Mouse (Mus musculus): ENCODE results near the gene Nup210l. TPM values are rescaled to one million over a fixed set of nuclear protein-coding genes. Genes with fewer than 3 reads are reported as not detected.

Gene Nup210l
- polyA plus RNA-seq, 1 experiment from 2014 or later = 0.22 TPM

DNA sequence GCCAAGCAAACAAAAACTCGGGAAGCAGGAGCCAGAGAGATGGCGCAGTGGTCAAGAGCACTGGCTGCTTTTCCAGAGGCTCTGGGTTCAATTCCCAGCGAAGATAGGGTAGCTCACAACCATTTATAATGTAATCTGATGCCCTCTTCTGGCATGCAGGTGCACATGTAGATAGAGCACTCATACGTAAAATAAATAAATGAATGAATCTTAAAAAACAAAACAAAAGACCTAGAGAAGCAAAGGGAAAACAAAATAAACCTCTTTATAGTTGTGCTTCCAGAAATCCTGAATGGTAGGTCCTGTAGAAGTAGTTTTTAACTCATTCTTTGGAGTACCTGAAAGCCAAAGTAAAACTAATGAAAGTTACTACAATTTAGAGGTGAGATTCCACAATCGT, 25.7 kb upstream of the Nup210l start:
- ATAC-seq = no peak
- H3K4me3 ChIP-seq (replicated peaks; ENCODE audit: low read length) = no peak overlapping the region
- no peak overlapping the region for H3K9ac ChIP-seq (replicated peaks; ENCODE audit: low read depth, low read length)
- no peaks in the 10 kb centered on the region for H3K36me3 ChIP-seq (ENCODE audit: control insufficient read depth, insufficient read depth)
- no peaks in the 10 kb centered on the region for H3K9me3 ChIP-seq (ENCODE audit: control insufficient read depth, low read length)
- H3K27me3 ChIP-seq (replicated peaks; ENCODE audit: control insufficient read depth, insufficient read depth, low read length) = no peaks in the 10 kb centered on the region
- 58% methylated on average over 5 of the region's 5 CpGs for whole genome bisulfite sequencing
- no peak overlapping the region for H3K4me2 ChIP-seq (ENCODE audit: low read length)
- peaks cover 36% of the 10 kb centered on the region for H3K4me1 ChIP-seq (replicated peaks; ENCODE audit: control insufficient read depth, insufficient read depth, low read length)
- H3K27ac ChIP-seq (ENCODE audit: low read length) = no peak overlapping the region

DNA sequence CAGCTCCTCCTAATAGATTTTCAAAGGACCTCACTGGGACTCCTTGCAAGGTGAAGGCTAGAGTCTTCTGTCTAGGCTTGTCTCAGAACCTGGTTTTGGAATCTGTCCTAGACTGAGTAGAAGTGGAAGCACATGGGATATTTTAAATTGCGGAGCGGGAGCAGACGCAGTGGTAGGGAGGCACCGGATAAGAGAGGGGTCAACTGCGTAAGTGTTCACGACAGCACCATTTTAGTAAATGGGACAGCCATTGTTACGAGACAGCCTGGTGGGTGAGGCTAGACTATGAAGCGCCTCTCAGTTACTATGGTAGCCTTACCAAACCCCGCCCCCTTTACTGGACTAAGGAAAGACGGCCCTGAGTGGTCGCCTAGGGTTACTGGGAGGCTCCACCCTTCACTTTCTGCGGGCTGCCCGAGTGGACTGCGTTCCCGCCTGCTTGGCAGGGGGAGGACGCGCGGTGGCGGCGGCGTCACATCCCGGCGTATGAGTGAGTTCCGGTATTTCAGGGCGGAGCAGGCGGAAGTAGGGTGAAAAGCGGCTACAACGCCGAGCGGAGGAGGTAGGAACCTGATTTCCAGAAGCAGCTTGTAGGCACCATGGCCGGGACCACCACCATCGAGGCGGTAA, 24.7 kb upstream of the Nup210l start:
- H3K4me2 ChIP-seq (ENCODE audit: low read length) = peak overlapping the region; percentile 94
- peaks cover 46% of the 10 kb centered on the region for H3K4me1 ChIP-seq (replicated peaks; ENCODE audit: control insufficient read depth, insufficient read depth, low read length)
- H3K27me3 ChIP-seq (replicated peaks; ENCODE audit: control insufficient read depth, insufficient read depth, low read length) = no peaks in the 10 kb centered on the region
- no peaks in the 10 kb centered on the region for H3K9me3 ChIP-seq (ENCODE audit: control insufficient read depth, low read length)
- peak overlapping the region; percentile 89 for H3K9ac ChIP-seq (replicated peaks; ENCODE audit: low read depth, low read length)
- peak overlapping the region; percentile 95 for H3K27ac ChIP-seq (ENCODE audit: low read length)
- no peaks in the 10 kb centered on the region for H3K36me3 ChIP-seq (ENCODE audit: control insufficient read depth, insufficient read depth)
- H3K4me3 ChIP-seq (replicated peaks; ENCODE audit: low read length) = peak overlapping the region; percentile 92
- peak; percentile 94 for ATAC-seq
- 0% methylated on average over 31 of the region's 33 CpGs for WGBS

DNA sequence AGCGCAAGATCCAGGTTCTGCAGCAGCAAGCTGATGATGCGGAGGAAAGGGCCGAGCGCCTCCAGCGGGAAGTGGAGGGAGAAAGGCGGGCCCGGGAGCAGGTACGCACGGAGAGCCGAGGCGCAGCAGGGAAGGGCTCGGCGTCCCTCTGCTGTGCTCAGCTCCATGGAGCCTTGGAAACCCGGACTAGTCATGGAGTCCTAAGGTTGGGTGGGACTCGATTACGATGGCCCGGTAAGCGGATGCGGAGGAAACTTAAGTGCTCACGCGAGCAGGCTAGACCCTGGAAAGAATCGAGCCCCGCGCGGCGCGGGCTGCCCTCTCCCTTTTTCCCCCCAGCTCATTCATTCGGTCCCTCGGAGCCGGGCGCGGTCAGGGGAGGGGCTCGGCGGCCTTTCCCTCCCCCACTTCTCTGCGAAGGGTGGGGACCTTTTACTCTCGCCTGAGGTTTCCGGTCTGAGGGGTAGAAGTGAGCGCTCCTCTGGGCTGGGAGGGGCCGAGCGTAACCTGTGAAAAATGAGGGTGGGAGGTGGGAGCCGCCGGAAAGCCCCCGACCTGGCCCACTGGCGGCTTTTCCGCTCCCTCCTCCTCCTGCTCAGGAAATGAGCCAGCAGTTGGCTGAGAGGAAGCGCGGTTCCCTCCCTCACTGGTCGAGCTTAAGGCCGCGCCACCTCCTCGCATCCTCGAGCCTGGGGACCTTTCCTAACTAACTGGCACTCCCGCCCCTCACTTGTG, 24.0 kb upstream of the Nup210l start:
- peak; percentile 68 for ATAC-seq
- Histone ChIP-seq H3K9me3 (ENCODE audit: control insufficient read depth, low read length) (no peaks in the 10 kb centered on the region), H3K9ac (replicated peaks; ENCODE audit: low read depth, low read length) (peak overlapping the region; percentile 89), H3K27me3 (replicated peaks; ENCODE audit: control insufficient read depth, insufficient read depth, low read length) (no peaks in the 10 kb centered on the region), H3K4me1 (replicated peaks; ENCODE audit: control insufficient read depth, insufficient read depth, low read length) (peaks cover 51% of the 10 kb centered on the region), H3K4me2 (ENCODE audit: low read length) (peak overlapping the region; percentile 94), H3K4me3 (replicated peaks; ENCODE audit: low read length) (peak overlapping the region; percentile 92), H3K27ac (ENCODE audit: low read length) (peak overlapping the region; percentile 95), H3K36me3 (ENCODE audit: control insufficient read depth, insufficient read depth) (no peaks in the 10 kb centered on the region)
- WGBS = under 1% methylated on average over 52 of the region's 53 CpGs

DNA sequence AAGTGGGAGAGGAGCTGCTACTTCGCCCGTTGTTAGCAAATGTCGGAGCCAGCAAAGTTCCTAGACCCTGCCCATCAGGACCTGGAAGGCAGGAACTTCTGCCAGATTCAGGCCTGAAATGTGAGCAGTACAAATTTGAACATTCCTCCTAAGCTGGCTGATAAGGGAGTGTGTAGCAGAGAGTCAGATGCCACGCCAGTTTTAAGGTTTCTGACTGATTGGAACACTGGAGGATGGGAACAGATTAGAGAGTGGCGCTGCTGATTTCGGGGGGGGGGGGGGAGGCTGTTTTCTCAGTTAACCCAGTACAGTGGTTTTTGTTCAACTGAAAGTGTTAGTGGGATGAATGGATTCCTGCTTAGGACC, 23.5 kb upstream of the Nup210l start:
- Histone ChIP-seq H3K27ac (ENCODE audit: low read length) (peak overlapping the region; percentile 95), H3K36me3 (ENCODE audit: control insufficient read depth, insufficient read depth) (no peaks in the 10 kb centered on the region), H3K27me3 (replicated peaks; ENCODE audit: control insufficient read depth, insufficient read depth, low read length) (no peaks in the 10 kb centered on the region), H3K4me3 (replicated peaks; ENCODE audit: low read length) (peak overlapping the region; percentile 92), H3K9me3 (ENCODE audit: control insufficient read depth, low read length) (no peaks in the 10 kb centered on the region), H3K4me1 (replicated peaks; ENCODE audit: control insufficient read depth, insufficient read depth, low read length) (peaks cover 53% of the 10 kb centered on the region), H3K4me2 (ENCODE audit: low read length) (peak overlapping the region; percentile 94), H3K9ac (replicated peaks; ENCODE audit: low read depth, low read length) (peak overlapping the region; percentile 89)
- 3% methylated on average over 6 of the region's 6 CpGs for WGBS
- ATAC-seq = no peak

DNA sequence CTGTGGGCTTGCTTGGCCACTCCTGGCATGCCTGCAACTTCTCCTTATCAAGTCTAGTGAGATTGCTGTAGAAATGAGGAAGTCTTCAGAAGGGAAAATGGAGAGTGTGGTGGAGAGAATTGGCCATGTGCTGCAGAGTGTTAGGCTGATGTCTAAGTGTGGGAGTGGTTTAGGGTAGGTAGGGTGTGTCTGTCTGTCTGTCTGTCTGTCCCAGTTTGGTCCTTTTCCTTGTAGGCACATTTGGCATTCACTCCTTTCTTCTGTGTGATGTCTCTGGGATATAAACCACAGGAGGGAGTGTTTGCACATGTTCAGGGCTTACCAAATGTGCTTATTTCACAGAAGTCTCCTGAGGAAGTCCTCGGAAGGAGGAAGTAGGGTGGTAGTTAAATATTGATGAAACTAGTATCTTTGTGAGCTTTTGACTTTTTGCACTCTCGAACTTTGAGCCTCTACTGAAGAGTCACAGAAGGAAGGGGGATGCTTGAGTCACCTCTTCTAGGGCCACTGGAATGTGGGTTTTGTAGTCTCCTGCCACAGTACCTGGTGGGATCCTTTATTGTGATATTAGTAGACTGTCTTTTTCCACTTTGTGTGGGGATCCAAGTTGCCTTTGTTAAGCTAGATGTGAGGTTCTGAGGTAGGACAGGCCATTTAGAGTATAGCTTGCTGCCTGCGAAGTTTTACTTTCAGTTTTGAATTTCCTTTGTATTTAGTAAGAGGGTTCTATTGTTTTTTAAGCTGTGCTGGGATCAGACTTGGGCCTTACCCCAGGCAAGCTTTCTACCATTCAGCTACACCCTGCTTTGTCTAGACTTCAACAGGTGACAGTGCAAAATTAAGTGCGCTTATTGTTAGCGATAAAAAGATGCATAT, 22.3 kb upstream of the Nup210l start:
- no peak overlapping the region for H3K27ac ChIP-seq (ENCODE audit: low read length)
- no peak for ATAC-seq
- peaks cover 53% of the 10 kb centered on the region for H3K4me1 ChIP-seq (replicated peaks; ENCODE audit: control insufficient read depth, insufficient read depth, low read length)
- H3K27me3 ChIP-seq (replicated peaks; ENCODE audit: control insufficient read depth, insufficient read depth, low read length) = no peaks in the 10 kb centered on the region
- H3K9me3 ChIP-seq (ENCODE audit: control insufficient read depth, low read length) = no peaks in the 10 kb centered on the region
- H3K4me2 ChIP-seq (ENCODE audit: low read length) = peak overlapping the region; percentile 94
- H3K4me3 ChIP-seq (replicated peaks; ENCODE audit: low read length) = no peak overlapping the region
- WGBS = 80% methylated on average over 5 of the region's 5 CpGs
- no peaks in the 10 kb centered on the region for H3K36me3 ChIP-seq (ENCODE audit: control insufficient read depth, insufficient read depth)
- H3K9ac ChIP-seq (replicated peaks; ENCODE audit: low read depth, low read length) = no peak overlapping the region

DNA sequence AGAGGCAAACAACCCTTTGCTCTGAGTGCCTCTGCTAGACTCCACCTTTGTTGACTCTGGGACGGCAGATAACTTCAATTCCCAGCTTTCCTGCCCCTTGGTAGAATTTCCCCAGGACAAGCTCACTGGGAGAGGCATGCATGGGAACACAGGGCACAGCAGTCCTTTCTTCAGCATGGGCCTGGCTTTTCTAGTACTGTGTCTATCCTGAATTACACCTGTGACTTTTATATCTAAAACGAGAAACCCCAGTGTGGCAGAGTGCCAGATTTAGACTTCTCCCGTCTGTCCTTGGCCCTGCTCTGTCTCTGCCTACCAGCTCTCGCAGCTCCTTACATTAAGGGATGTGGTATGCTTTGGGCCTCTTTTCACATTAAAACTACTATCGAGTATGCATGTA, 20.9 kb upstream of the Nup210l start:
- ATAC-seq = no peak
- Histone ChIP-seq H3K36me3 (ENCODE audit: control insufficient read depth, insufficient read depth) (peaks cover 3% of the 10 kb centered on the region; the same call in 1 of the 2 replicates), H3K4me3 (replicated peaks; ENCODE audit: low read length) (no peak overlapping the region), H3K4me2 (ENCODE audit: low read length) (peak overlapping the region; percentile 25), H3K9me3 (ENCODE audit: control insufficient read depth, low read length) (no peaks in the 10 kb centered on the region), H3K27ac (ENCODE audit: low read length) (peak overlapping the region; percentile 79), H3K27me3 (replicated peaks; ENCODE audit: control insufficient read depth, insufficient read depth, low read length) (no peaks in the 10 kb centered on the region), H3K9ac (replicated peaks; ENCODE audit: low read depth, low read length) (no peak overlapping the region), H3K4me1 (replicated peaks; ENCODE audit: control insufficient read depth, insufficient read depth, low read length) (peaks cover 50% of the 10 kb centered on the region)
- WGBS = 52% methylated on average over 5 of the region's 5 CpGs

DNA sequence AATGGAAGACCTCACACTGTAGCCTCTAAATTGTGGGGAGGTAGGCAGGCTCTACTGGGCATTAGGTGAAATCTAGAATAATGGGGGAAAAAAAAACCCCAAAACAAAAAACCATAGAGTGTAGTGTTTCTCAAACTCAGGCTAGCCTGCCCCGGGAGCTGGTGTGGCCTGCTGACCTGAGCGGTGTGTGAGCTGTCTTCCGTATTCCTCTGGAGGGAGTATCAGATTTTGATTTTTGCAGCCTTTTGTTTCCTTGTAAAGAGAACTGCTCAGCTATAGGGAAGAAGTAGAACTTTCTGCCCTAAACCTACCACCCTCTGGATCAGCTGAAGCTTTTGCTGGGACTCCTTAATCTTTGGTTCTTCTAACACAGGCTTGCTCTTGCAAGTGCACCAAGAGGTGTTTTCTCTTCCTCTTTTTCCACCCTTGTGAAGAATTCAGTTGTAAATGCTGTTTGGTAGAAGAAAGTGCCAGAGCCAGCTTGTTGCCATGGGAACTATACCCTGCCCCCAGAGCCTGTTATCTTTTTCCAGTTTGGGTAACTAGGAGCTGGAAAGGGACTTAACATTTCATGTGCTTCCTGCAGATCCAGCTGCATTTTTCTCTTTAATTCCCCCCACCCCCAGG, 20.1 kb upstream of the Nup210l start:
- H3K27me3 ChIP-seq (replicated peaks; ENCODE audit: control insufficient read depth, insufficient read depth, low read length) = no peaks in the 10 kb centered on the region
- peak overlapping the region; percentile 5; the same call in 1 of the 2 replicates for H3K4me3 ChIP-seq (replicated peaks; ENCODE audit: low read length)
- H3K4me1 ChIP-seq (replicated peaks; ENCODE audit: control insufficient read depth, insufficient read depth, low read length) = peaks cover 49% of the 10 kb centered on the region
- peaks cover 7% of the 10 kb centered on the region; the same call in 1 of the 2 replicates for H3K36me3 ChIP-seq (ENCODE audit: control insufficient read depth, insufficient read depth)
- 58% methylated on average over 3 of the region's 3 CpGs for whole genome bisulfite sequencing
- H3K9me3 ChIP-seq (ENCODE audit: control insufficient read depth, low read length) = no peaks in the 10 kb centered on the region
- no peak for ATAC-seq
- peak overlapping the region; percentile 36 for H3K4me2 ChIP-seq (ENCODE audit: low read length)
- no peak overlapping the region for H3K9ac ChIP-seq (replicated peaks; ENCODE audit: low read depth, low read length)
- peak overlapping the region; percentile 79 for H3K27ac ChIP-seq (ENCODE audit: low read length)

DNA sequence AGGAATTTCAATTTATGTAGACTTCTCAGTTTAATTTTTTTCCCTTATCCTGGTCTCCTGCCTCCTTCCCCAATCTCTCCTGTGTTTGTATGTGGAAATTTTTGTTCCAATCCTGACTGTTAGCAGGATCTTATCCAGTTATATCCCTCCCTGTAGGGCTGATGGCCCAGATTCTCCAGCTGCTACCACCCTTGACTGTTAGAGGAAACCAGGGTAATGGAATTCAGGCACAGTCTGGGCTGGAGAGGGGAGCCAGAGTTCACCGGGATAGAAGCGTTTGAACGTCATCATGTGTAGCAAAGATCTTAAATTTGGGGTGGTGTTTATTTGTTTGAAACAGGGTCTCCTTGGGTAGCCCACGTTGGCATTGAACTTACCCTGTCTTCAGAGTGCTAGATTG, 19.1 kb upstream of the Nup210l start:
- Histone ChIP-seq H3K9ac (replicated peaks; ENCODE audit: low read depth, low read length) (no peak overlapping the region), H3K27ac (ENCODE audit: low read length) (no peak overlapping the region; the same call in 1 of the 2 replicates), H3K4me3 (replicated peaks; ENCODE audit: low read length) (no peak overlapping the region), H3K4me2 (ENCODE audit: low read length) (no peak overlapping the region), H3K9me3 (ENCODE audit: control insufficient read depth, low read length) (no peaks in the 10 kb centered on the region), H3K36me3 (ENCODE audit: control insufficient read depth, insufficient read depth) (peaks cover 11% of the 10 kb centered on the region; the same call in 1 of the 2 replicates), H3K4me1 (replicated peaks; ENCODE audit: control insufficient read depth, insufficient read depth, low read length) (peaks cover 46% of the 10 kb centered on the region), H3K27me3 (replicated peaks; ENCODE audit: control insufficient read depth, insufficient read depth, low read length) (no peaks in the 10 kb centered on the region)
- 83% methylated on average over 4 of the region's 4 CpGs for WGBS
- no peak for ATAC-seq
